Mouse (Mus musculus): Measurements from ENCODE around the gene C130074G19Rik. TPM values are rescaled to one million over a fixed set of nuclear protein-coding genes. Genes with fewer than 3 reads are reported as not detected.

The C130074G19Rik gene
- total RNA-seq (2014; rRNA removed) = 6.6 and 7.1 TPM in 2 replicates
- 0.55 and 0.85 TPM in 2 replicates for polyA plus RNA-seq (2015; fragmentation: Nextera tagmentation; extraction: Ambion mirVana)

GRCm38 (mm10) chr1:184882281-184883268 is at the start of gene C130074G19Rik:
C130074G19Rik (minus strand) TSS chr1:184883218.
- 3% methylated on average over 74 of the region's 77 CpGs for WGBS

GRCm38 (mm10) chr1:184931097-184931496 is 48.1 kb upstream of the C130074G19Rik start:
- 85% methylated on average over 6 of the region's 6 CpGs for WGBS
- Histone ChIP-seq H3K4me1 (ENCODE audit: insufficient read depth, low read length) (no peaks in the 10 kb centered on the region), H3K9ac (replicated peaks; ENCODE audit: low read length, poor library complexity, severe bottlenecking) (no peak overlapping the region), H3K9me3 (ENCODE audit: low read length) (no peaks in the 10 kb centered on the region), H3K27ac (ENCODE audit: low read depth, low read length) (no peak overlapping the region), H3K36me3 (ENCODE audit: insufficient read depth, low read length) (peaks cover 7% of the 10 kb centered on the region), H3K4me3 (ENCODE audit: low read depth, low read length) (no peak overlapping the region), H3K27me3 (ENCODE audit: insufficient read depth, low read length) (no peaks in the 10 kb centered on the region), H3K4me2 (ENCODE audit: low read depth, low read length, poor library complexity, severe bottlenecking) (no peak overlapping the region)
- DNase-seq (ENCODE audit: low spot score) (no peak), ATAC-seq (ENCODE audit: low FRiP score) (no peak)
- no peak for TF ChIP-seq CTCF (IDR thresholded peaks at IDR 0.05)

More at GRCm38 (mm10) chr1:184882281-184883268, at the start of gene C130074G19Rik:
- Histone ChIP-seq H3K4me1 (ENCODE audit: insufficient read depth, low read length) (peaks cover 3% of the 10 kb centered on the region; the same call in 1 of the 2 replicates), H3K9ac (replicated peaks; ENCODE audit: low read length, poor library complexity, severe bottlenecking) (peak within 1 kb of the TSS; percentile 55; the same call in 1 of the 2 replicates), H3K4me3 (ENCODE audit: low read depth, low read length) (peak within 1 kb of the TSS; percentile 49), H3K9me3 (ENCODE audit: low read length) (no peaks in the 10 kb centered on the region), H3K36me3 (ENCODE audit: insufficient read depth, low read length) (no peaks in the 10 kb centered on the region), H3K27ac (ENCODE audit: low read depth, low read length) (no peak within 1 kb of the TSS), H3K27me3 (ENCODE audit: insufficient read depth, low read length) (peaks cover 25% of the 10 kb centered on the region; the same call in 1 of the 2 replicates), H3K4me2 (ENCODE audit: low read depth, low read length, poor library complexity, severe bottlenecking) (peak within 1 kb of the TSS; percentile 79)
- ATAC-seq (ENCODE audit: low FRiP score) = peak; percentile 52; the same call in 1 of the 2 replicates
- DNase-seq (ENCODE audit: low spot score) = no peak
- TF ChIP-seq CTCF (IDR thresholded peaks at IDR 0.05) = peak; percentile 61

GRCm38 (mm10) chr1:184928382-184928781 is 45.4 kb upstream of the C130074G19Rik start:
- no peaks in the 10 kb centered on the region for H3K9me3 ChIP-seq (ENCODE audit: low read length)
- peaks cover 23% of the 10 kb centered on the region for H3K36me3 ChIP-seq (ENCODE audit: insufficient read depth, low read length)
- WGBS = 71% methylated on average over 1 of the region's 1 CpGs
- no peaks in the 10 kb centered on the region for H3K4me1 ChIP-seq (ENCODE audit: insufficient read depth, low read length)
- H3K27me3 ChIP-seq (ENCODE audit: insufficient read depth, low read length) = no peaks in the 10 kb centered on the region
- H3K9ac ChIP-seq (replicated peaks; ENCODE audit: low read length, poor library complexity, severe bottlenecking) = no peak overlapping the region
- no peak overlapping the region for H3K27ac ChIP-seq (ENCODE audit: low read depth, low read length)
- H3K4me2 ChIP-seq (ENCODE audit: low read depth, low read length, poor library complexity, severe bottlenecking) = no peak overlapping the region
- TF ChIP-seq CTCF (IDR thresholded peaks at IDR 0.05) = no peak
- DNase-seq (ENCODE audit: low spot score) = no peak
- H3K4me3 ChIP-seq (ENCODE audit: low read depth, low read length) = no peak overlapping the region
- no peak for ATAC-seq (ENCODE audit: low FRiP score)

- H3K27ac ChIP-seq (ENCODE audit: low read depth, low read length) = no peak overlapping the region
- H3K4me1 ChIP-seq (ENCODE audit: insufficient read depth, low read length) = no peaks in the 10 kb centered on the region
- peaks cover 27% of the 10 kb centered on the region for H3K36me3 ChIP-seq (ENCODE audit: insufficient read depth, low read length)
- no peaks in the 10 kb centered on the region for H3K9me3 ChIP-seq (ENCODE audit: low read length)
- H3K9ac ChIP-seq (replicated peaks; ENCODE audit: low read length, poor library complexity, severe bottlenecking) = no peak overlapping the region
- no peaks in the 10 kb centered on the region for H3K27me3 ChIP-seq (ENCODE audit: insufficient read depth, low read length)
- H3K4me3 ChIP-seq (ENCODE audit: low read depth, low read length) = no peak overlapping the region
- 92% methylated on average over 1 of the region's 1 CpGs for WGBS
- H3K4me2 ChIP-seq (ENCODE audit: low read depth, low read length, poor library complexity, severe bottlenecking) = no peak overlapping the region
- DNase-seq (ENCODE audit: low spot score) = no peak
- TF ChIP-seq CTCF (IDR thresholded peaks at IDR 0.05) = no peak
- no peak for ATAC-seq (ENCODE audit: low FRiP score)
Measured at GRCm38 (mm10) chr1:184927911-184928310, 44.9 kb upstream of the C130074G19Rik start.

- DNase-seq (ENCODE audit: low spot score) (no peak), ATAC-seq (ENCODE audit: low FRiP score) (no peak)
- H3K27me3 ChIP-seq (ENCODE audit: insufficient read depth, low read length) = no peaks in the 10 kb centered on the region
- H3K36me3 ChIP-seq (ENCODE audit: insufficient read depth, low read length) = peaks cover 47% of the 10 kb centered on the region
- no peak overlapping the region for H3K9ac ChIP-seq (replicated peaks; ENCODE audit: low read length, poor library complexity, severe bottlenecking)
- H3K27ac ChIP-seq (ENCODE audit: low read depth, low read length) = no peak overlapping the region
- no peak for TF ChIP-seq CTCF (IDR thresholded peaks at IDR 0.05)
- H3K4me3 ChIP-seq (ENCODE audit: low read depth, low read length) = no peak overlapping the region
- H3K9me3 ChIP-seq (ENCODE audit: low read length) = no peaks in the 10 kb centered on the region
- WGBS = 88% methylated on average over 13 of the region's 13 CpGs
- H3K4me1 ChIP-seq (ENCODE audit: insufficient read depth, low read length) = no peaks in the 10 kb centered on the region
- no peak overlapping the region for H3K4me2 ChIP-seq (ENCODE audit: low read depth, low read length, poor library complexity, severe bottlenecking)
Measured at GRCm38 (mm10) chr1:184922824-184923223, 39.8 kb upstream of the C130074G19Rik start.

- no peaks in the 10 kb centered on the region for H3K9me3 ChIP-seq (ENCODE audit: low read length)
- H3K4me2 ChIP-seq (ENCODE audit: low read depth, low read length, poor library complexity, severe bottlenecking) = no peak overlapping the region
- no peak for ATAC-seq (ENCODE audit: low FRiP score)
- no peak overlapping the region for H3K9ac ChIP-seq (replicated peaks; ENCODE audit: low read length, poor library complexity, severe bottlenecking)
- H3K27ac ChIP-seq (ENCODE audit: low read depth, low read length) = no peak overlapping the region
- H3K27me3 ChIP-seq (ENCODE audit: insufficient read depth, low read length) = no peaks in the 10 kb centered on the region
- no peak overlapping the region for H3K4me3 ChIP-seq (ENCODE audit: low read depth, low read length)
- 85% methylated on average over 5 of the region's 5 CpGs for WGBS
- DNase-seq (ENCODE audit: low spot score) = no peak
- no peak for TF ChIP-seq CTCF (IDR thresholded peaks at IDR 0.05)
- H3K4me1 ChIP-seq (ENCODE audit: insufficient read depth, low read length) = no peaks in the 10 kb centered on the region
- H3K36me3 ChIP-seq (ENCODE audit: insufficient read depth, low read length) = peaks cover 47% of the 10 kb centered on the region
Measured at GRCm38 (mm10) chr1:184920057-184920456, 37.0 kb upstream of the C130074G19Rik start.
